Mouse (Mus musculus) layer of hippocampus, adult 2 months (tissue): ENCODE results near the gene Capg. TPM values are rescaled to one million over a fixed set of nuclear protein-coding genes. Genes with fewer than 3 reads are reported as not detected.

Source experiments
- DNase-seq, 2 experiments: peaks; one replicate each; pipeline ENCODE4 v3.0.0; 2022; ENCODE audit warnings: low spot score in 2 of 2
- H3K27ac ChIP-seq: fragments of 200-600 bp; 2 replicates; pipeline ENCODE4 v1.8.1; 2022
- H3K4me3 ChIP-seq: fragments of 200-600 bp; 2 replicates; pipeline ENCODE4 v1.8.1; 2022; ENCODE audit warnings: mild to moderate bottlenecking
- CTCF ChIP-seq: fragments of 200-600 bp; conservative IDR thresholded peaks from 2 replicates; pipeline ENCODE4 v1.8.1; 2022; ENCODE audit warnings: antibody characterized with exemption, mild to moderate bottlenecking, moderate library complexity
- total RNA-seq, 2 experiments: library from RNA; stranded (reverse); gene quantifications; 2 replicates each; pipeline ENCODE4 v1.2.3; 2021

The Capg gene
- total RNA-seq, 2 experiments from 2014 or later: 2.5 to 2.8 TPM

- Histone ChIP-seq H3K4me3 (no peak overlapping the region), H3K27ac (peak overlapping the region; percentile 76)
- TF ChIP-seq CTCF: no peak
- DNase-seq: no peak
These were observed 49.0 kb downstream of the Capg start for GRCm38 (mm10) chr6:72593011-72593803.

GRCm38 (mm10) chr6:72593914-72594313 lies 49.7 kb downstream of the Capg start:
- Histone ChIP-seq H3K4me3 (no peak overlapping the region), H3K27ac (peak overlapping the region; percentile 76)
- no peak for DNase-seq
- TF ChIP-seq CTCF: no peak

GRCm38 (mm10) chr6:72597083-72597874 lies 53.1 kb downstream of the Capg start:
- peak overlapping the region; percentile 91 for H3K4me3 ChIP-seq
- peak; percentile 53 for TF ChIP-seq CTCF
- DNase-seq: no peak
- peak overlapping the region; percentile 95 for H3K27ac ChIP-seq

- DNase-seq: peak; percentile 88 to 96
- no peak for TF ChIP-seq CTCF
- Histone ChIP-seq H3K4me3 (peak within 1 kb of the TSS; percentile 91), H3K27ac (peak within 1 kb of the TSS; percentile 95)
These were observed 54.0 kb downstream of the Capg start, which contains the start of the genes Elmod3 and Retsat for GRCm38 (mm10) chr6:72597956-72598753. TSS of gene Elmod3 (minus strand) at chr6:72598413. TSS of gene Retsat (plus strand) at chr6:72598475.

- Histone ChIP-seq H3K4me3 (peak overlapping the region; percentile 91), H3K27ac (peak overlapping the region; percentile 95)
- peak in 1 of 2 experiments; percentile 34 for DNase-seq
- no peak for TF ChIP-seq CTCF
These were observed 54.8 kb downstream of the Capg start for GRCm38 (mm10) chr6:72598791-72599557.

GRCm38 (mm10) chr6:72600216-72600615 lies 56.0 kb downstream of the Capg start:
- no peak for DNase-seq
- TF ChIP-seq CTCF: no peak
- H3K27ac ChIP-seq: peak overlapping the region; percentile 53
- H3K4me3 ChIP-seq: no peak overlapping the region

- H3K4me3 ChIP-seq: no peak overlapping the region
- no peak for DNase-seq
- no peak for TF ChIP-seq CTCF
- no peak overlapping the region for H3K27ac ChIP-seq
These were observed 56.6 kb downstream of the Capg start for GRCm38 (mm10) chr6:72600771-72601170.

- Histone ChIP-seq H3K4me3 (no peak overlapping the region), H3K27ac (no peak overlapping the region)
- TF ChIP-seq CTCF: peak; percentile 96
- DNase-seq: peak; percentile 74 to 77
These were observed 57.5 kb downstream of the Capg start for GRCm38 (mm10) chr6:72601732-72602131.

- H3K27ac ChIP-seq: no peak overlapping the region
- no peak for TF ChIP-seq CTCF
- no peak overlapping the region for H3K4me3 ChIP-seq
- DNase-seq: no peak
These were observed 59.9 kb downstream of the Capg start for GRCm38 (mm10) chr6:72604066-72604465.

GRCm38 (mm10) chr6:72607060-72607459 lies 62.9 kb downstream of the Capg start:
- no peak for TF ChIP-seq CTCF
- DNase-seq: no peak
- Histone ChIP-seq H3K27ac (no peak overlapping the region), H3K4me3 (no peak overlapping the region)

- H3K27ac ChIP-seq: no peak overlapping the region
- DNase-seq: no peak
- no peak overlapping the region for H3K4me3 ChIP-seq
- TF ChIP-seq CTCF: no peak
These were observed 63.5 kb downstream of the Capg start for GRCm38 (mm10) chr6:72607676-72608075.

- no peak for TF ChIP-seq CTCF
- Histone ChIP-seq H3K27ac (no peak overlapping the region), H3K4me3 (no peak overlapping the region)
- DNase-seq: no peak
These were observed 64.5 kb downstream of the Capg start for GRCm38 (mm10) chr6:72608662-72609184.
